Mouse (Mus musculus) gastrocnemius, adult 8-10 months (tissue): ENCODE measurements at regions not wholly inside any gene's neighbourhood (a gene's known extent, or its start where the extent isn't known, plus 50 kb on each side); places are given as distances from the start of the nearest gene placed in this dataset.

Source experiments
- DNase-seq, 2 experiments: peaks; one replicate each; pipeline ENCODE4 v3.0.0; 2022; ENCODE audit warnings: low spot score in 2 of 2

DNA sequence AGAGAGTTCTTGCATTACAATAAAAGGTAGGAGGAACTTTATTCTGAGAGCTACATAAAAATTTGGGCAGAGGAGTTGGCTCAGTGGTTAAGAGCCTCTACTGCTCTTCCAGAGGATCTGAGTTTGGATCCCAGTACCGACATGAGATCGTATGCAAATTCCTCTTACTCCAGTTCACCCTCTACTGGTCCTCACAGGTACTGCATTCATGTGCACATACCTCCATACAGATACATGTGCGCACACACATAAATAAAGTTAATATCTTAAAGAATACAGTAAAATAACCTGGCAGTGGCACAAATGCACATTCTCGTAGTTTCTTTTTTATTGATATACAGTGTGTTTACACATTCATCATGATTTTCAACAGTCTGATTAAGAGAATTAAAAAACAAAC lies 232.4 kb downstream of the Vps13c start:
- no peak for DNase-seq

DNA sequence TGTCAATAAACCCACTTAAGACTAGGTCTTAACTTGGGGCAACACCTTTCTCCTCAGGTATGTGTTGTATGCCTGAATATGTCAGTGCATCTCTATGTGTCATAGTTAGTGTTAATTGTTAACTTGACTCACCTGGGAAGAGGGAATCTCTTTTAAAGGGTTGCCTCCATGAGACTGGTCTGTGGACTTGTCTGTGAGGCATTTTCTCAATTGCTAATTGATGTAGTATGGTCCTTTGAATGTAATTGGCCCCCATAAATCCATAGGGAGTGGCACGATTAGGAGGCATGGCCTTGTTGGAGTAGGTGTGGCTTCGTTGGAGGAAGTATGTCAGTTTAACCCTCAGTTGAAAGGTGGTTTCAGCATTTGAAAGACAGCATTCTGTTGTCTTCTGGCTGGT lies 237.1 kb downstream of the Vps13c start:
- DNase-seq: no peak

DNA sequence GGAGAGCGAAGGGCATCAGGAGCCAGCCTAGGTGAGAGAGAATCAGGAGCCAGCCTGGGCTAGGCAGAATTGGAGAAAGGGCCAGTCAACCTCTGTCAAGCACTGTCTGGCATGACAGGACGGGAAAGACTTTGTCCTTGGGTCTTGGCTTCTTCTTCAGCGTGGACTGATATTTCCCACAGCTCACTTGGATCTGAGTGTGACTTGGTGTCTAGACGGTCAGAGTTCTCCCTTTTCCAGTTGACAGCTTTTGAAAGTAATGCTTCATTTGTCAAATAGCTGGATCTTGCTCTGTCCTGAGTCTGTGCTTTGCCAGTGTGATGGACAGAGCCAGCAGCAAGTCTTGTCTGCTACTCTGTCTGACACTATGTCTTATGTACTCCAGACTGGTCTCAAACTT lies 243.1 kb downstream of the Vps13c start:
- no peak for DNase-seq

DNA sequence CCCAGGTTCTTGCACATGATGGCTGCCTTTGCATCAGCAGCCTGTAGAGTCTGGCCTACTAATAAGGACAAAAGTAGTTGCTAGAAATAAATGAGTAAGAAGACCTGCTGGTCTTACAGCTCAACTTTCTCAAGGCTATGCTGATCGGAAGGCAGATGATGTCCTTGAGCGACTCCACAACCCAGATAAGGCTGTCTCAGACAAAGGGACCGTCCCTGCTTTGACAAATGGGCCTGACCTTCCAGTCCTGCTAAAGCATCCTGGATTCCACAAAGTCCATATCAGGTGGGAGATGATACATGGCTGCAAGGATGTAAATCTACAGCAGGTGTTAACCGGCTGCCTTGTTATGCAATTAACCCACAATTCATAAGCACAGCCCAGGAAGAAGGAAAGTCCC lies 244.8 kb downstream of the Vps13c start:
- DNase-seq: no peak

DNA sequence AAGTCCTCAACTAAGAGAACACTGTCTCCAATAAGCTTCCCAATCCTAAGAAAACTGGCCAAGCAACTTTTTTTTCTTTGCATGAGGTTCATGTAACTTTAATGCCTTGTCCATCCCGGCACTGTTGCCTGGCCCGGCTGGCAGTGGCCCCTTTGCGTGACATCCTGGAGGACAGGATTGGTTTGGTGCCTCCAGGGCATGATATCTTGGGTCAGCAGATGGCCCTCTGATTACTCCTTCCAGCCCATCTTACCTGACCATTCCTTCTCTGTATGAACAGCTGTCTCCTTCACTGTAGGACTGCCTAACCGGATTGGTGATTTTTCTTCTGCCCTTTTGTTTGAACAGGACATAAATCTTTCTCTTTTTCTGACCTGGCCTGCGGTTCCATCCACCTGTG lies 254.4 kb downstream of the Vps13c start:
- DNase-seq: no peak

DNA sequence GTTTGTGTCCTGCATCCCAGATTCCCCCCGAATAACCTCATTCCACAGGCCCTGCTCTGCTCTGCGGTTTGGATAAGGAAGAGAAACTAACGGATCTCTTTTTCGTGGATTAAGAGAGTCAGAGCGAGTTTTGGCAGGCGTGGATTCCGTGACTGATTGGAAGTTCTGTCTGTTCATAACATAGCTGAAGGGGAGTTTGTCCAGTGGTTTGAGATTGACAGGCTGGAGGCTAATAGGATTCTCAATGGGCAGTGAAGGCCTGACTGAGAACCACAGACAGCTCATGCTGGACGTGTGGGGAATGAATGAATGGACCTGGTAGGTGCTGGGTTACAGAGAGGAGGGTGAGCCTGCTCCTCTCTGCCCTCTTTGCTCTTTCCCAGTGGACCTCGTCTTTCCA lies 269.6 kb downstream of the Vps13c start:
- no peak for DNase-seq

DNA sequence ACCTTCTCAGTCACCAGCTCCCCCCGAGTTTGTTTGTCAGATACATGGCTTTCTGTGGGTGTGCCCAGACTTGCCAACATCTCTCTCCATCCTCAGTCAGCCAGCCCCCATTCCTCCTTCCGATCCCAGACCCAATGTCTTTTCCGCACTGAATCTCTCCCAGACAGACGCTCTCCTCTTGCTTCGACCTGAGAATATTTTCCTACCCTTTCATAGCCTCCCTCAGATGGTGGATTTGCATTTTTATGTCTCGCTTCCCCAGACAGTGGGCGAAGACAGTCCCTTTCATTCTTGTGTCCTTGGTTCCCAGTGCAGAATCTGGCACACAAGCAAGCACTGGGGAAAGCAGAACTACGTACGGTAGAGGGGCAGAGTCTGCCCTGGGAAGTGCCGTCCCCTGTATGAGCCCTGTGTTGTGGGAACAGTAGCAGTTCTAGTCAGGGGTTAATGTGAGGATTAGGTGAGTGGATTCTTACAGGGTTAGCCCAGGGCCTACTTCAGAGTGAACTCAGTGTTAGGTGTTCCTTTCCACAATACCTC lies 275.0 kb downstream of the Vps13c start:
- DNase-seq: no peak

DNA sequence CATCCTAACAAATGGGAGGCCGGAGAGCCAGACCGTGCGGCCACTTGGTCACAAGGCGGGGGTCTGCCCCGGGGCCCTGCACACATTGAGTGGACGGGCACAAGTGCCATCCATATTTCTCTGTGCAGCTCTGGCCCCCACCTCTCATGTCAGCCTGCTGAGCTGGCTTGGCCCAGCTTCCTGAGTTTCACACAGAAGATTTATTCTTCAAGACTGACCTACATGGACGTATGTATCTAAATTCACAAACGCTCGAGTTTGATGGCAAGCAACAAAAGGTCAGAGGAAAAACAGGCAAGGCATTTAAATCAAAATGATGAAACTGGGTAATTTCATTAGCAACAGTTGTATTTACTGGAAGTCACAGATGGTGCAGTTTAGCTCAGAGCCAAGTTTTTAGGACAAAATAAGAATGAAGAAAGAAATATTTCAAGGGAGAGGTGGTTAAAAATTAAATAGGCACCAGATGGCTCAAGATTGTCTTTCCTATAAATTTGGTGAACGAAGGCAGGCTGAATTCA lies 276.1 kb downstream of the Vps13c start:
- no peak for DNase-seq

DNA sequence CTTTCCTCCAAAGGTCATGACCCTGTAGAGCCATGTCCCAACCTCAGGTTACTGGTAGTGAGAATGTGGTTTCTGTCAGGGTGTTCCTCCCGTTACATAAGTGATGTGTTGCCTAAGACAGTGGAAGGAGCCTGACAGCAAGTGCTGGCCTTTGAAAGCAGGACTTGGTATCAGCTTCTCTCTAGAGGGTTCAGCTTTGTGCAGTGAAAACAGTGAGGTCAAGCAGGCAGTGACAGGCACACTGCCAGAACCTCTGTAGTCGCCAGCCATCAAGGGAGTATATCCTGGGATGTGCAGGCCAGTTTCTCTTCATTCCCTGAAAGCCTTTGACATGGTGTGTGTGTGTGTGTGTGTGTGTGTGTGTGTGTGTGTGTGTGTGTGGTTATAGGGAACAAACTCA lies 278.1 kb downstream of the Vps13c start:
- DNase-seq: no peak

DNA sequence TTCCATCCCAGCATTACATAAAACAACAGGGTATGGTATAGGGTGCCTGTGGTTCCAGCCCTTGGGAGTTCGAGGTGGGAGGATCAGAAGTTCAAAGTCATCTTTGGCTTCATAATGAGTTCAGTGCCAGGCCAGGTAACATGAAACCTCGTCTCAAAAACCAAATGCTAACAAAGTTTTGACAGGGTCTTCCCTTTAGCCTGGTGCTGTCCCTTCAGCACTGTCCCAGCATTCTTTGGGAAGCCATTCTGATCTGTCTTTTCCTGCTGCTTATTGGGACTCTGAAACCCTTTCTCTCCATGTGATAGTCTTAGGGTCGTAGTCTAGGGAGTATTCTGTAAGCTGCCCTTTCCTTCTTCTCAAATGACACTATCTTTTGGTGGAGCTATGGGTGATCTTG lies 282.1 kb downstream of the Vps13c start:
- DNase-seq: no peak

DNA sequence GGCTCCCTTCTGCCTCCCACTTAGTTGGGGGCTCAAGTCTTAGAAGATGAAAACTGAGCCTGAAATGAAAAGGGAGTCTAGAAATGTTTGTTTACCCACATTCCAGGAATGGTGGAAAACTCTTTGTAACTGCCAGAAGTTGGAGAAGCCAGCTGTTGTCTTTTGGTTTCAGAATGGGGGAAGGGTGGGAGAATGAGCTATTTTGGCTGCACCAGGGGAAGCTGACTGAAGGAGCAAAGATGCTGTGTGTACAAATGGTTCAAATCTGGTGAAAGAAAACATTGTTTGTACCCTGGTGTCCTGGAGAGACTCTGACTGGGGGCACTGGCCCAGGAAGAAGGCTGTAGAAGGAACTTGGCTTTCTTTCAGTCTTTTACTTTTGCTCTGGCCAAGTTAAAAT lies 291.1 kb downstream of the Vps13c start:
- DNase-seq: no peak

DNA sequence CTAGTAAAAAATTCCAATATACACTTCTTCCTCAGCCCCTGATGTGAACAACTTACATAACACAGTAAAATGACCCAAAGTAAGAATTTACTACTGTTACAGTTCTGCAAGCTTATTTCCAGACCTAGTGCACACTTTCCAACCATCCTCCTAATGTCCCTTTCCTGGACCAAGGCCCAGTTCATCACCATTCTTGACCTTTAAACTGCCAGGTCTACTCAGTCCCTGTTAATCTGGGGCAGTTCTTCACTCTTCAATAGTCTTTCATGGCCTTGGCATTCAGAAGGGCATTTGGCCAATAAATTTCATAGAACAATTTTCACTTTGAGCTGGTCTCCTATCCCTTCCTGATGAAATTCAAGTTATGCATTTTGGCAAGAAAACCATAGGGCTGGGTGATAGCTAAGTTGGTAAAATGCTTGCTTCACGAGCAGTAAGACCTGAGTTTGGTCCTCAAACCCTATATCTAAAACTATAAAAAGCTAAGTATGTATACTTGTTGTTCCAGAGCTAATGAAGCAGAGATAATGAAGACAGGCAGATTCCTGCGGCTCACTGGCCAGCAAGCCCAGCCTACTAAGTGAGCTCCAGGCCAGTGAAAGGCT lies 295.4 kb downstream of the Vps13c start:
- no peak for DNase-seq

DNA sequence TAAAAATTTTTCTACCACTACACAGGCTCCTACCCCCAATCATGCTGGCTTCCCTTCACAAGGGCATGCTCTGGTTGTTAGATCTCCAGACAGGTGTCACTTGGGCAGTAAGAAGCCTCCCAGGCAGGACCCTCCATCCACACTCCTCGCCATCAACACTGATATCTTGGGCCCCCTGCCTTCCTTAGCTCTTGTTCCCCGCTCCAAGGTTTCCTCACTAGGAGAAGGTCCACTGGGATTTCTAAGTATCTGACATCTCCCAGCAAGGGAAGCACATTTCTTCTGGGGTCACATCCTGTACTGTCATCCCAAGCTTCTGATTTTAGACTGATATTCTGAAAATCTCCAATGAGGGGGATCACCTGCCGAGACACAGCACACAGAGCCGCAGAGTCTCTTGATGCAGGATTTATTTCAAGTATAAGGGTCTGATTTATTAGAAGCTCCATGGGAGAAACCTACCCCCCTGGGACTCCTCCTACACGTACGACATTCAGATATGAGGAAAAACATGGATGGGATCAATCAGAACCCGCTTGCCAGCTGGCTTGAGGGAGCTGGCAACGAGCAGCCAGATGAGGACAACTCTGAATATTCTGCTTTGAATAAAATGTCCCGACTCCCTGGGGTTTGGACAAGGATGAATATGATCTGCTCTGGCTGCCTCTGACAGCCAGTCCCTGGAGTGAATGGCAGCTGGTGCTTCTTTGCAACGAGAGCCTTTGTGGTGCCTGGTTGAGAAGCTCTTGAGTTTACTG lies 322.8 kb downstream of the Vps13c start:
- no peak for DNase-seq

DNA sequence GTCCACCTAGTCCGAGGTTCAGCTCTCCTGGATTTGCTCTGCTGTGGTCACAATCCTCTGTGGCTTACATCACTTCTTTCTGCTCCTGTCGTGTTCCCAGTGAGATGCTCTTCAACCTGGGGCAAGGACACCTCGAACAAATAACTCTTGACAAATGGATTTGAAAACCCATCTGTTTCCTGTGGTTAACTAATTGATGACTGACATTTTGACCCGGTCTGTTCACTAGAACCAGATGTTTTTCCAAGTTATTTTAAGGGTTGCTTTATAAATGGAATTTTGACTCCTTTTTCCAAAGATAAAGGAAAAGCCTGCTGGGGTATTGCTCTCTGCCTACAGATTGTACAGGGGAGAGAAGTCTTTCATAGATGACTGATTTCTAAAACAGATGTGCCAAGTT lies 326.4 kb downstream of the Vps13c start:
- no peak for DNase-seq

DNA sequence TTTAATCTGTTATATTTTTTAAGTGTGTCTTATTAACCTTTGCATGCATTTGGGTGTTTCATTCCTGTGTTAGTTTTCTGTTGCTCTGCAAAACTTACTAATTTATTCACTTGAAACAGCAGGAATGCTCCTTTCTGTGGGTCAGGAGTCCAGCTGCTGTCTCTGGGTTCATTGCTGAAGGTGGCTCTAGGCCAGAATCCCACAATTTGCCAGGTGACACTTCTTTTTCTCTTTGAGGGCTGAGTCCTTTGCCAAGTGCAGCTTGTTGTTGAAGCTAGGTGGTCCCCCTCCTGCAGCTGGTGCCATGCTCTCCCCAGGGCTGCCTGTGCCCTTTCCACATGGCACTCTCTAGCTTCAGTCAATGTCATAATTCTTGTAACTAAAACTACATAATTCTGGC lies 348.7 kb downstream of the Vps13c start:
- DNase-seq: no peak

DNA sequence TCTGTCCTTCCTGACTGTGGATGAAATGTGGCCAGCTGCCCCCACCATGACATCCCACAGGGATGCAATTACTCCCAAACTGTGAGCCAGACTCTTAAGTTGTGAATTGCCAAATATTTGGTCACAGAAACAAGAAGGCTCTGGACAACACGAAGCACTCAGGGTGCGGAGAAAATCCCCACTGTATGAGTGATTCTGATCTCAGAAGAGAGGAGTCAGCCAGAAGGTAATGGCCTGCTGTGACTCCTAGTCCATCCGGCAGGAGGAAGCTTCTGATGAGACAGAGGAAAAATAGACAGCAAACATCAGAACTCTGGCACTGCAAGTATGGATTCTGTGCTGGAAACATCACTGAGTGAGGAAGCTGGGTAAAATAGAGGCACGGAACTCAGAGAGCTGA lies 359.6 kb downstream of the Vps13c start:
- DNase-seq: no peak

DNA sequence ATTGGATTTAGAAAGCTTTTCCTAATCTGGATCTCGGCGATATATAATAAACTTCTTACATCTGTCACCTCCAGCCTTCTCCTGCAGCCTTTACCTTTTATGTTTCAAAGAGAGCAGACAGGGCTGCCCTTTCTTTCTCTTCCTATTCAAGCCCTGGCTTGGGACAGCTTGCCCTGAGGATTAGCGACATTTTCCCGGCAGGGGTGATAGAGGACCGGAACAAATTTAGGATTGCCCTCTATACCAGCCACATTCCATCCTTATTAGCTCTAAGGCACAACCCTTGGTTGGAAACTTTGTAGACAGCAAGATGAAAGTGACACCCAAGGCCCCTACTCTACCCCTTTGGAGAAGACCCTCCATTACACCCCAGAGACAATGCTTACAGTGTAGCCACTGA lies 360.8 kb downstream of the Vps13c start:
- no peak for DNase-seq

DNA sequence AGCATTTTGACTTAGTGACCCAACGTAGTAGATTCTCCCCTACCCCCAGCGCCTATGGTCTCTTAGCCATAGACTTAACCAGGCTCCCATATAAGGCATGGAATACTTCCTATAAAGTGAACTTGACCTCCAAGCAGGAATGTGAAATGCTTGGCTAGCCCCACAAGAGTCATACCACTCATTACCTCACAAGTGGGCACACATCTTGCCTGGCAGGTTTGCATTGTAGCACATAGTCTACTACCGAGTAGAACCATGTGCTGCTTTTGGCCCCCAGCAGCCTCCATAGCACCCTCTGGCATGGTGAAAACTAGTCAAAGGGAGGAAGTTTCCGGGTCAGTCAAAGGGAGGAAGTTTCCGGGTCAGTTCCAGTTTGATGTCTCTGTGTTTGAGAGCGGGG lies 385.5 kb downstream of the Vps13c start:
- no peak for DNase-seq

DNA sequence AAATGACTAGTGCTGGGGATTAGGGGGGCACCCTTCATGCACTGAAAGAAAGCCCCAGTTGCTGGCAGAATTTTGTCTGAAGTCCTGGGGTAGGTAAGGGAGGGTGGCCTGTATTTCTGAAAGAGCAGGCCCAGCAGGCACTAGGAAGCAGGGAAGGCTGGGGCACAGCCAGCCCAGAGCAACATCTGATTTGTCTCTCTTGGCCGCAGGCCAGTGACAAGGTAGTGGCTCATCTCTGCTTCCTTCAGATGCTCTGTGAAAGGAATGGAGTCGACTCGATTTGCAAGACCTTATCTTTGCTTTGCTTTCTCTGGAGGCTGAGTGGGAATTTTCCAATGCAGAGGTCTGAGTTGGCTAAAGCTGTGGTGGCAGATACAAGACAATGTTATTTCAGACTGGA lies 390.9 kb downstream of the Vps13c start:
- no peak for DNase-seq

DNA sequence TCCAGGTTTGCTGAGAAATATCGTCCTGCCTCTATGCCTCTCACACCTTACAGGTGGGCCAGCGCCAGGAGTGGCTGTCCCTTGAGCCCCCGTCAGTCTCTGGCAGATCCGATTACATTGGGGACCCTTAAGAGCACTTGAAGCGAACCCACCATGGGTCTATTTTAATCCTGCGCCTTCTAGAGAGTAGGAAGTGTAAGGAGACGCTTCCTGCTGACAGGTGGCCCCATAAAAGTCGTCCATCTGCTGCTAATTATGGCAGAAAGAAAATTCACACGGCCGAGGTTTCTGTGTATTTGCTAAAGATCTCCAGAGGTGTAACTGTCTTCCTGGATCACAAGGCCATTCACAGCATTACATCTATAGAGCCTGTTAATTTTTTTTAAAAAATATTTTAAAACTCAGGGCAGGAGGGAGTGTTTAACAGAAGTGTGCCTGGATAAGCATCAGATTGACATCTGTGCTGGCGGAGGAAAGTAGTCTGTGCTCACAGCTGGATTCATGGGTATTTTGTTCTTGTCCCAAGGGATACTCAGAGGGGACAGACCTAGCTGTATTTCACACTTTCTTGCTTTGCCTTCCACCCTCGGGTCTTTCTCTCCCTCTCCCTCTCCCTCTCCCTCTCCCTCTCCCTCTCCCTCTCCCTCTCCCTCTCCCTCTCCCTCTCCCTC lies 394.9 kb downstream of the Vps13c start:
- no peak for DNase-seq

DNA sequence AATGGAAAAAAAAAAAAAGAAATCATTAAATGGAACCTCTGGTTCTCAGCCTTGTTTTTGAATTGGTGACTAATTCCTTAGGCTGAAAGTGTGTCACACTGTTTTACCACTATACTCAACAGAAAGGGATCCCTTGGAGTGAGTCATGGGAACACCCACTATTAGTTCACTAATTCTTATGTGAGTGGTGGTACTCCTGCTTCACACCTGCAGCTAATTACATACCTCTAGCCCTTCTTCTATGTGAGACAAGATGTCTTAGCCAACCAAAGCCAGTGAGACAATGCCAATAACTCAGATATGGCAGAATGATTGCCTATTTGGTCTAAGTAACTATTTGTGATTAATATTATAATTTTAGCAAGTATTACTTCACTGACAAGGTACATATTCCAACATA lies 398.9 kb downstream of the Vps13c start:
- no peak for DNase-seq

DNA sequence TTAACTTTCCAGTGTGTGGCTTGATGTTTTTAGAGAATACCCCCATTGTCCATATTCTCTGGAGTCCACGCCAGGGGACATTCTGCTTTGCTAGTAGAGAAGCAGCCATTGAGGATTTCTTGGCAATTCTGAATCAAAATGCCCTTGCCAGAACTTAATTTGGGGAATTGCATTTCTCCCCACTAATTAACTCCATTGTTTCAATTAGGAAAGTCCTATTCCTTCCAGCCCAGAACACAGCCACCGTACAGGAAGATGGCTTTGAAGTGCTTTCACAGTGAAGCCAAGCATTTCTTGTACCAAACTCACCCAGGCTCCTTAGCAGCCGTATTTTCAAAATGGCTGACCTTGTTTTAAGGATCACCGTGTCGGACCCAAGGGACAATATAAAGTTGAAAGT lies 399.4 kb downstream of the Vps13c start:
- no peak for DNase-seq

DNA sequence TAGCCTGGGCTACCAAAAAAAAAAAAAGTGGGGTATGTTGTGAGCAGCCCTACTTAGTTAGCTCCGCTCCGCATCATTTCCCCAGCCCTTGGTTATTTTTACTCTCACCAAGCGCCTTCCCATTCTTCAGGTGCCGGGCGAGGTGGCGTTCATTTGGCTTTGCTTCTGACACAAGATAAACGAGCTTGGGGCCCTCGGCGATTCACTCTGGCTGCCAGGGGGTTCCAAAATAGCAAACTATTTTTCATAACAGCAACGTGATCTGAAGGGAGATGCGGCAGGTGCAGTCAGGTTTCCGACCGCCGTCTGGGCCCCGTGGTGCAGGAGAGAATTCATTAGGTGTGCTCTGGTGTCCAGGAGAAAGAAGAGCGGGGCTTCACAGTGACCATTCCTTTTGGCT lies 403.6 kb upstream of the Rora start:
- DNase-seq: peak in 1 of 2 experiments; percentile 66
